Mouse (Mus musculus) heart, adult 9 months (tissue): ENCODE measurements at regions not wholly inside any gene's neighbourhood (a gene's known extent, or its start where the extent isn't known, plus 50 kb on each side); places are given as distances from the start of the nearest gene placed in this dataset.
A peak's percentile ranks its signal among the peaks of the same experiment; 100 is the strongest.
"Not testable (repeated sequence)": the region's sequence is repeated elsewhere in the genome, so short reads cannot be mapped to it uniquely, and the experiment has no call there.

Experiments used
- DNase-seq, 2 experiments: peaks; one replicate each; pipeline ENCODE4 v3.0.0; 2022; ENCODE audit warnings: low spot score in 2 of 2

- not testable (repeated sequence) for DNase-seq
These were observed 444.0 kb downstream of the Arl4a start for GRCm38 (mm10) chr12:39593781-39594180.

DNA sequence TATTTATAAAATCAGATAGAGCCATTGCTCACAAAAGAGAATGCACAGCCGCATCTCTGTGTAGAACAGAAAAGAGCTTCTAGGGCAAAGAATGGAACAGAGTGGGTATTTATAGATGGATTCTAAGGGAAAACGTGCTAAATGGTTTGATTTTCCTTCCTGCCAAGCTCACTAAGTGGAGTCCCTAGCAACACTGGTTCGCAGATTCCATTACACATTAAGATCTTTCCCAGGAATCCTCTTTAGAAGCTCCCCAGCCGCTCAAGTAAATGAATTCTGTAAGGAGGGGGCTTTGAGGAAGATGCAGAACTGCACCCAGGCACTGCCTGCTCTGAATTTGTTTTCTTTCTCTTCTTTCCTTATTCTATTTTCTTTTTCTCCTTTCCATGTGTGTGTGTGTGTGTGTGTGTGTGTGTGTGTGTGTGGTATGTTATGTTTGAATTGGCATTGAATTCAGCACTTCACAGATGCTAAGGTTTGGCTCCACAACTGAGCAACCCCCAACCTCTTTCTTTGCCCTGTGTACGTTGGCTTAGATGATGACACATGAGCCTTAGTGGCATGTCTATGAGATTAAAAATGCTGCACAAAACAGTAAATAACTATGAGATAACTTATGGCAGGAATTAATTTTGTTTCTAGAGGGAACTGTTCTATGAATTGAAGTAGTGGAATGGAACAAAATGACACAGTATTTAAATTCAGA, 450.5 kb downstream of the Arl4a start:
- no peak for DNase-seq

- DNase-seq: no peak
These were observed 451.7 kb downstream of the Arl4a start for GRCm38 (mm10) chr12:39586163-39586562.

DNA sequence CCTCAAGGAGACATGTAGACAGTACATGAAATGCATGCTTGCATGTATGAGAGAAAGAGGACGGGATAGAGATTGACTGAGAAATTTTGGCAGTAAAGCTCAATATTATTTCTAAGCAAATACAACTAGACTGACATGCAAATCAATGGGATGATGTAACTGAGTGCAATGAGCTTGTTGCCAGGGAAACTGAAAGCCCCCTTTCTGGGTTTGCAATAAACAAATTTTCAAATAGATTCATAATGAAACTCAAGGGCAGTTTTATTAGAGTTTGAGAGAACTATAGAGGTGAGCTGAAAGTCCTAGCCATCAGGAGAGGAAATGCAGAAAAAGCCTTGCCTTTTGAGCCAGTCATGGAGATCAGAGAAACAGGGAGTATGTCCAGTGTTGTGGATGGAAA, 460.2 kb downstream of the Arl4a start:
- no peak for DNase-seq

- DNase-seq: no peak
These were observed 465.0 kb downstream of the Arl4a start for GRCm38 (mm10) chr12:39572802-39573201.

GRCm38 (mm10) chr12:39572147-39572546, 465.7 kb downstream of the Arl4a start:
- no peak for DNase-seq

GRCm38 (mm10) chr12:39560734-39561446, 476.9 kb downstream of the Arl4a start:
- no peak for DNase-seq

DNA sequence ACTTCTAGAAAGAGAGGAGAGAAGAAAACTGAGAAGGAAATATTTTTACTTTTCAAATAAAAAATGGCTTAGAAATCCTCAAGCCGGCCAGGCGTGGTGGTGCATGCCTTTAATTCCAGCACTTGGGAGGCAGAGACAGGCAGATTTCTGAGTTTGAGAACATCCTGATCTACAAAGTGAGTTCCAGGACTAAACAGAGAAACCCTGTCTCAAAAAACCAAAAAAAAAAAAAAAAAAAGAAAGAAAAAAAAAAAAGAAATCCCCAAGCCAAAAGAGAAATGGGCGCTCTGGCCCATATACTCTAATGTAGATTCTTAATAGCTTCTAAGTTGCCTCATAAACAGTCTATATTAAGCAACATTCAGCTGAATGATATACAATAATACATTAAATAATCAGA, 479.3 kb downstream of the Arl4a start:
- no peak for DNase-seq

DNA sequence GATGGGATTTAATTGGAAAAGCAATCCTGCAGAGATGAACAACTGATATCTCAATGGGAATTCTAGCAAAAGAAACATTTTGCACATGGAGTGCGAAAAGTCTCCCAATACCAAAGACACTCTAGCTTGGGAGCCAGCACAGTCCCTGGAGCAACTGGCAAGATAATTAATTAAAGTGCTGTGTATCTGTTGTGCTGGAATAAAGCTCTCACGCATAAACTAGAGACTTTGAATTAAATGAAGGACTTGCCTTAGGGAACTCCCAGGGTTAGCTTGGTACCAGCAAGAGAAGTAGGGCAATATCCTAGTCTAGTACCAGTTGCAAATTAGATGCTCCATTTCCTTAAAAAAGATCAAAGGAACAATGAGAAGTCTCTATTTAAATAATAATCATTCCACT, 501.5 kb downstream of the Arl4a start:
- no peak for DNase-seq

GRCm38 (mm10) chr12:39528121-39528520, 509.7 kb downstream of the Arl4a start:
- DNase-seq: no peak

DNA sequence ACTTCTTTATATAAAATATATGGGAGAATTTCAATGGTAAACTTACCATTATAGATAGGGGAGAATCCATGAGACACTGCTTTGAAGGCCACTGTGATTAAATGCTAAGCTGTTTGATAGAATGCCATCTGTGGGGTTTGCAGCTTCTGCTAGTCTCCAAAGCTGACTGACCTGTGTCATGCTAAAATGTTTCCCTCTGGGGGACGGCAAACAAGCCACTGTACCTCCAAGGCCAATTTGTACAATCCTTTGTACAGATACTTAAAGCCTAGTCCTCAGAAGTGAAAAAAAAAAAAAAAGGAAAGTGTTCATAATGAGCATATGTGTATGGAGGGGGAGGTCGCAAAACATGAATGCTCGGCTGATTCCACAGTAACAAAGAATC, 510.6 kb downstream of the Arl4a start:
- DNase-seq: no peak

- no peak for DNase-seq
These were observed 511.1 kb downstream of the Arl4a start for GRCm38 (mm10) chr12:39526535-39527215.

- DNase-seq: no peak
These were observed 522.1 kb downstream of the Arl4a start for GRCm38 (mm10) chr12:39515690-39516089.

DNA sequence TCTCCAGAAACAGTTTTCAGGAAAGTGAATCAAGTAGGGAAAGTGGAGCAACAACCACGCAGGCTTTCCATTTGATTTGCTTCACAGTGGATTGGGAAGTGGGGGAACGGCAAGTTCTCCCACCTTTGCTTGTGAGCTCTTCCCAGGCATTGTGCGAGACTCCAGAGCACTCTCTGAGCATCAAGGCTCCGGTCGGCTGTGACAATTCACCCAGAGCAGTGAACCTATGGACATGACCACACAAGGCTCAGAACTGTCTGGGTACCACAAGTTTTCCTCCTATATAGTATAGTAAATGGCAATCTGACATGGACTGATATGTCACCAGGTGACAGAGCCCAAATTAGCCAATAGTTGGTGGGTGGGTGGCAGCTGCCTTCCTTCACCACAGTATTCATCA, 527.0 kb downstream of the Arl4a start:
- no peak for DNase-seq

DNA sequence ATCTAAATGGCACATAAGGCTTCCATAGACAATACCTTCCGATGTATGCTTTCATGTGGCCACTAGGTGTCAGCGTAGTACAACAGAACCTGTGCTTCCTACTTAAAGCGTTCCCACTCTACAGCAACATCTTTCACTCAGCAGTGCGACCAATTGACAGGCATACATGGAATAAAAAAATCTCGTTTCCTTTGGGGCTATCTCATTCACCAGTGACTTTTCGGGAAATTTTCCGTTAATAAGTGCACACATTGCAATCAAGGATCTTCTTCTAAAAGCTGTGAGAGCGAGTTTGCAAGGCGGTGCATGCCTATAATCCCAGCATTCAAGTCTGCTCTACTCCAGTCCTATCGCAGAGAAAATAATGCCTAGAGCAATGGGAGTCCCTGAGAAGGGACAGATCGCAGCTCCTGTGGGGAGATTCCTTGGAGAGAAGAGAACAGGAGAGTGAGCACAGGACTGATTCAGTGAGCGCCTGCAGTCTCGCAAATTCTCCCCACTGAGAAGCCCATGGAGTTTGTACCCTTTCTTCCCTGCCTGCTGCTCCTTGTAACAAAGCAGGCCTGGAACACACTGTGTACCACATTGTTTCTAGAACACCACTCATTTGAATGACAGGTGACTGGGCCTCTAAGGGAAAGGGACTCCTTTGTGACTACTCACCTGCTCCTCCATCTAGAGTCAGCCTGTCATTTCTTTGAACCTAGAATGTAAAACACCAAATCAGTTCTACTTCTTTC, 527.6 kb downstream of the Arl4a start:
- peak; percentile 12 to 37 for DNase-seq

DNA sequence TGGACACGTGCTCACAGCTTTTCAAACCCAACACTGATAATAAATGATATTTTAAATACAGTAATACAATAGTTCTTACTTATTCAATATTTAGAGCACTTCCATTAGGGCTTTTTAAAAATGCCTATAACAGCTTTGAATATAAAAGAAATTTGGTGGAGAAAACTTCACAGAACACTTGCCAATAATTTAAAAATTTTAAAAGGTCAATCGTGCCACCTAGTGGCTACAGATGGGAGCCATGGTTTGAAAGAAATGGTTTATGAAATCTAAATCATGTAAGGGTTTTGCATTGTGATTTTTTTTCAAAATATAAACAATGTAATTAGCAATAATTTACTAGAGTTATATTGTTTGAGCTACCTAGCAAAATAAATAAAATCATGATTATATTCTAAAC, 541.6 kb downstream of the Arl4a start:
- DNase-seq: no peak

- no peak for DNase-seq
These were observed 544.1 kb downstream of the Arl4a start for GRCm38 (mm10) chr12:39493578-39494218.

- DNase-seq: no peak
These were observed 544.7 kb downstream of the Arl4a start for GRCm38 (mm10) chr12:39493114-39493513.

DNA sequence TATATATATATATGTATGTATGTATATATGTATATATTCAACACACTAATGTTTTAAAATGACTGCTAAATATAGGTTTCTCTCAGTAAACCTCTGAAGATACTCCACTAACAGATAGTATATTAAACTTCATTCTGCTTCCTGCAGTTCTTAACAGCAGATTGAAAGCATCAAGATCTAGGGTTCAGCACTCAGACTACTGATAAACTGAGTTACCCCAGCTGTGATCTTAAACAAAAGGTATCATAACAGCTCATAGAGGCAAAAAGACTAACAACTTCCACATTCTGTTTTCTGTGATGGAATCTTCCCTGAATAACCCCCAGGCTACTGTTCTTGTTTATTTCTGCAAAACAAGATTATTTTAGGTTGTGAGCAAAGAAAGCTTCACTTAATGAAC, 564.8 kb downstream of the Arl4a start:
- no peak for DNase-seq
